Mouse (Mus musculus): ENCODE results near the gene Naip2.

The Naip2 gene

DNA sequence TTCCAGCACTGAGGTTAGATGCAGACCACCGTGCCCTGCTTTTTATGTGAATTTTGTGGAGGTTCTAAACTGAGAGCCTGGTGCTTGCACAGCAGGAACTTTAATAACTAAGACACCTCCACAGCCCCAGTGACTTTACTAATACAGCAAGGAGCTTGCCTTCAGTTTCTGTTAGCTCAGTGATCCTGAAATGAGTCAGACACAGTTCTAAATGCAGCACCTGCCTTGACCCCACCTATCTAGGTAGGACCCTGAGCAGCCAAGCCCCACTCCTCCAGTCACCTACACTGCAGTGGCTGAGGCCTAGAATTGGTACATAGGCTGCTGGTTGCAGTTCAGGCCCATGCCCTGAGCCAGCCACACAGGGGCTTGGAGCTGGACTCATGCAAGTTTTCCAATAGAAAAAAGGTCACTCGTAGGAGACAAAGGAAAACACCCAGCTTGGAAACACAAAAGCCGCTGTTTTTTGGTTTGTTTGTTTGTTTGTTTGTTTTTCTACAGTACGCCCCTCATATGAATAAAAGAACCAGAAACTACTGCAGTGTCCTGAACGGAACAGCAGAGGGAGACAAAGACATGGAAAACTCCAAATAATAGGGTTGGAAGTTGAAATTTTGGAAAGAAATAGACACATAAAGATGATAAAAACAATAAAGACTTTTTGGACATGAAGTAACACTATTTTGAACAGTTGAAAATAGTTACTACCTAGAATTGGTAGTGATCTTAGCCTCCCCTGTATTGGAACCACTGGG, 89.5 kb downstream of the Naip2 start:
- no peak for DNase-seq (ENCODE audit: low read depth, low spot score)

- DNase-seq (ENCODE audit: low read depth, low spot score), result peak; percentile 32
Measured at GRCm38 (mm10) chr13:100107652-100108472, 94.0 kb downstream of the Naip2 start, which contains the start of gene Serf1. TSS of gene Serf1 (plus strand) at chr13:100108012.

- peak; percentile 80 for DNase-seq (ENCODE audit: low read depth, low spot score)
Measured at GRCm38 (mm10) chr13:100103748-100104254, 98.1 kb downstream of the Naip2 start, which contains the start of gene Bdp1. TSS of gene Bdp1 (minus strand) at chr13:100104070.

- no peak for DNase-seq (ENCODE audit: low read depth, low spot score)
Measured at GRCm38 (mm10) chr13:100103052-100103658, 98.7 kb downstream of the Naip2 start.

DNA sequence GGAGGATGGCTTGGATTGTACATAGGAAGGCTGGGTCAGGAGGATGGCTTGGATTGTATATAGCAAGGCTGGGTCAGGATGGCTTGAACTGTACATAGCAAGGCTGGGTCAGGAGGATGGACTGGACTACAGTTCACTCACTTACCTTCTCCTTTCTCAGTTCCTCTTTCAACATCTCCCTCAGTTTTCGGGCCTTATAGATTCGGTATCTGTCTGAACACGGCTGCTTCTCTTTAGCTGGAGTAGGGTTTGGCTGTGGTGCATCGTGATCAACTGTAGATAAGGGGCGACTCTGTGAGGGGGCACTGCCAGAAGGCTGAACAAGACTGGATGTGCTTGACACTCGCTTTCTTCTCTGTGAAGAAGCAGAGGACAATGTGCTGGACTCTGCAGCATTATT, 103.1 kb downstream of the Naip2 start:
- DNase-seq (ENCODE audit: low read depth, low spot score), result no peak
